Mouse (Mus musculus): ENCODE results near the gene Chd1.
"Not testable (repeated sequence)": the region's sequence is repeated elsewhere in the genome, so short reads cannot be mapped to it uniquely, and the experiment has no call there.

The Chd1 gene

GRCm38 (mm10) chr17:15704475-15705300 is at the start of gene Chd1:
TSS of gene Chd1 (plus strand) at chr17:15704967.
- peak; percentile 95 for DNase-seq (ENCODE audit: extremely low spot score, low spot score)

DNA sequence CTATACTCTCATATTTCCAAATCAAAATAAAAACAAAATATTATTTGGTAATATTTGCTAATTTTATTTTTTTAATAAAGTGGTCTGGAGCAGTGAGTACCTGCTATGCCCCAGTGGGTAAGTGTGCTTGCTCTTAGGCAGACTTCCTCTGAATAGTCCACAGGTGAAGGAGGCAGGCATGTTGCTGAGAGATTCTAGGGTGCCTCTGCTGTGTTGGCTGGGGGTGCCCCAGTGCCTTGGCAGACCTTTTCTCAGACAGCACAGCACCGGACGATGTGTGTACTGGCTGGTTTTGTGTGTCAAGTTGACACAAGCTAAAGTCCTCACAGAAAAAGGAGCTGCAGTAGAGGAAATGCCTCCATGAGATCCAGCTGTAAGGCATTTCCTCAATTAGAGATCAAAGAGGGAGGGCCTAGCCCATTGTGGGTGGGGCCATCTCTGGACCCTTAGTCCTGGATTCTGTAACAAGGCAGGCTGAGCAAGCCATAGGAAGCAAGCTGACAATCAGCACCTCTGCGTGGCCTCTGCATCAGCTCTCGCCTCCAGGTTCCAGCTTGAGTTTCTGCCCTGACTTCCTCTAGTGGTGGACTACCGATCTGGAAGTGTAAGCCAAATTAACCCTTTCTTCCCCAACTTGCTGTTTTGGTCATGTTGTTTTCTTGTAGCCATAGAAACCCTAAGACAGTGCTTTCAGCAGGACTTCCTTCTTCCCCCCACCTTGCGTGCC is 47.7 kb upstream of the Chd1 start:
- DNase-seq (ENCODE audit: extremely low spot score, low spot score) = peak; percentile 32

- no peak for DNase-seq (ENCODE audit: extremely low spot score, low spot score)
Measured at GRCm38 (mm10) chr17:15672870-15673269, 31.9 kb upstream of the Chd1 start.

GRCm38 (mm10) chr17:15677970-15678645 is 26.7 kb upstream of the Chd1 start:
- DNase-seq (ENCODE audit: extremely low spot score, low spot score) = no peak

- DNase-seq (ENCODE audit: extremely low spot score, low spot score) = no peak
Measured at GRCm38 (mm10) chr17:15679966-15680630, 24.7 kb upstream of the Chd1 start.

GRCm38 (mm10) chr17:15680661-15681060 is 24.1 kb upstream of the Chd1 start:
- DNase-seq (ENCODE audit: extremely low spot score, low spot score) = no peak

DNA sequence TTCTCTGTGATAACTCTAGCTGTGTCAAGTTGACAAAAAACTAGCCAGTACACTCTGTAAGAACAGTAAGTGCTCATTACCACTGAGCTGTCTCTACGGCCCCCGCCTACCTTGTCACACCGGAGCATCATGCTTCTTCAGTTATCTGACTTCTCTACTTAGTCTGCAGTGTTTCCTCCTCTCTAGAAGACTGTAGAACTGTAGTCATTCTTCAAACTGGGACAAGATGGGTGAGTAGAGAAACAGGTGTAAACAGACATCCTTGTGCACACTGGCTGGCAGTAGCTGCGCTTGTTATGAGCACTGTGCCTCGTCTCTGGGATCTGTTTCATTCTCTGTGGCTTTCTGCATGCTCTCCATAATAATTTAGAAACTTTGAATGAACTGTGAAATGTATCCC is 18.4 kb upstream of the Chd1 start:
- no peak for DNase-seq (ENCODE audit: extremely low spot score, low spot score)

- no peak for DNase-seq (ENCODE audit: extremely low spot score, low spot score)
Measured at GRCm38 (mm10) chr17:15690304-15690703, 14.5 kb upstream of the Chd1 start.

- DNase-seq (ENCODE audit: extremely low spot score, low spot score) = no peak
Measured at GRCm38 (mm10) chr17:15695566-15695965, 9.2 kb upstream of the Chd1 start.

- no peak for DNase-seq (ENCODE audit: extremely low spot score, low spot score)
Measured at GRCm38 (mm10) chr17:15698956-15699355, 5.8 kb upstream of the Chd1 start.

- no peak for DNase-seq (ENCODE audit: extremely low spot score, low spot score)
Measured at GRCm38 (mm10) chr17:15701505-15701904, 3.3 kb upstream of the Chd1 start.

DNA sequence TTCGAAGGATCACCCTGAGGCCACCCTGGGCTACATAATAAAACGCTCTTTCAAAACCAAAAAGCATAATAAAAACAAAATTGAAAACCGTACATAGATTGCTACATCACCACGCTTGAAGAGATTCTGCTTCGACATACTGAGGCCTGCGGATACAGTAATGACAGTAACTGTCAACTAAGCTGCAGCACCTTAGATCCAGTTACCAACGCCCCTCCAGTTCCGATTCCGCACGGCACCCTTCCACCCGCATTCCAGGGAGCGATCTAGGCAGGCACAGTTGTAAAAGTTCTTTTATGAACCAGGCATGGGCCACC is 651 bp upstream of the Chd1 start:
- DNase-seq (ENCODE audit: extremely low spot score, low spot score) = no peak

DNA sequence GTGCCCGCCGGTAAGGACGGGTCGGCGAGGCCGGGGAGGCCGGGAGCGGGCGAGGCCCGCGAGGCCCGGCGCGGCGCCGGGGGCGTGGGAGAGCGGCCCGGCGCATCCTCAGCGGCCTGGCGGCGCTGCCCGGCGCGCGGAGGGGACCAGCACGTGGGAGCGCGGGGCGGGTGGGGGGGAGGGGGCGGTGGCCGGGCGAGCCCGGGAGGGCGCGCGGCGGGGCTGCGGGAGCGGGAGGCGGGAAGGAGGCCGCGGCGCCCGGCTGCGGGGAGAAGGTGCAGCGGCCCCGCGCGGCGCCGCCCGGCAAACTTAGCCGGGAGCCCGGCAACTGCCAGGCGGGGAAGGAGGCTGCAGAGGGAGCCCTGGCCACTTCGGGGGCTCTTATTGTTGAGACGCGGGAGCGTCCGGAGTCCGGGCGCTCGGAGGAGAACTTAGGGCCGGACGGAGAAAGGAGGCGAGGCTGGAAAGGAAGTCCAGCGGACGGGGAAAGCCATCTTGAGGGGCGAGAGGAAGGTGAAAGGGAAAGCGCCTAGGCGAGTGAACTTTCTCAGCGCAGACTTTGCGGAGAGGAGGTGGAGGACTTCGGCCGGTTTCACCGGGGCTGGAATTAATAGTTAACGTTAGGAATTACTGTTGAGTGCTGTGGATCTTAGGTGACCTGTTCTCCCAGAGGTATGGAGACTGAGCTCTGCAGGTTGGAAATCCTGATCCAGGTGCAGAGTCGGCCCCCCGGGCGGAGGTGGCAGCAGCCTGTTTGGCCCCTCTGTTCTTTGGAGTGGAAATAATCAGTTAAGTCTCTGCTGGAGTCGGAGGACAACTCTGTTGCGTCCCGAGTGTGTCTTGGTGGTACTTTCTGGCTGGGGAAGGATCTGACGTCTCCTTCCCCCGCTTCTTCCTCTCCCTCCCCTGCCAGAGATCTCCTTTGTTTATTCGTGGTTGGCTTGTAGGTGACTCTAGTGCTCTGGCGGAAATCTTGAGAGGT is 827 bp downstream of the Chd1 start:
- peak; percentile 70 for DNase-seq (ENCODE audit: extremely low spot score, low spot score)

- DNase-seq (ENCODE audit: extremely low spot score, low spot score) = no peak
Measured at GRCm38 (mm10) chr17:15714507-15714906, 9.7 kb downstream of the Chd1 start.

GRCm38 (mm10) chr17:15715013-15715902 is 10.5 kb downstream of the Chd1 start:
- no peak for DNase-seq (ENCODE audit: extremely low spot score, low spot score)

GRCm38 (mm10) chr17:15715940-15716339 is 11.2 kb downstream of the Chd1 start:
- DNase-seq (ENCODE audit: extremely low spot score, low spot score) = no peak

DNA sequence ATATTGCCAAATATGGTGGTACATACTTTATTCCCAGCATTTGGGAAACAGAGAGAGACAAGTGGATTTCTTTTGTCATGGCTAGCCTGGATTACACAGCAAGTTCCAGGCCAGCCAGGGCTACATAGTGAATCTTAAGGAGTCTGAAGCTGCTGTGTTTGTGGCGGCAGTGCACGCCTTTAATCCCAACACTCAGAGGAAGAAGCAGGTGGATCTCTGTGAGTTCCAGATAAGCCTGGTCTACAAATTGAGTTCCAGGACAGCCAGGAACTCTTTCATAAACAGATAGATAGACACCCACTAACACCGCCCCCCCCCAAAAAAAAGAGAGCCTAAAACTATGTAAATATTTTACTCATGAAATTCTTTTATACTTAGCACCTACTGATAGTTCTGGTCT is 16.1 kb downstream of the Chd1 start:
- DNase-seq (ENCODE audit: extremely low spot score, low spot score) = no peak

DNA sequence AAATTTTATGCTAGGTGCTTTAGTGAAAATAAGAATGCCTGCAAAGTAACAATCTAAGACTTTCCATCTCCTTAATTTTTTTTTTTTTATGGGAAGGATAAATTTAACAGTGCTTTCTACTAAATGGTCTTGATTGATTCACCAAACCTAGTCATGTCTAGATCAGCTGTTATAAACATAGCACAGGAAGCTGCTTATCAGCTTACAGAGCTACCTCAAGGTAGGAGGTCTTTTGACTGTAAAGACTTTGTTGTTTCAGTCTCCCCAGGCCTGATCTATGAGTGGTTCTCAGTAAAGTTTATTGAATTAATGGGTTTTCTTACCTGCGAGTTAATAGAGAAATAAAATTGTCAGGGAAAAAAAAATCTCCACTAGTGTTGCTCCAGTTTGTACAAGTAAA is 18.5 kb downstream of the Chd1 start:
- no peak for DNase-seq (ENCODE audit: extremely low spot score, low spot score)

- not testable (repeated sequence) for DNase-seq (ENCODE audit: extremely low spot score, low spot score)
Measured at GRCm38 (mm10) chr17:15723866-15724475, 19.2 kb downstream of the Chd1 start.

Data from neural tube, embryonic 10.5 days (tissue).